Mouse (Mus musculus) gastrocnemius, adult 2 months (tissue): ENCODE data around the gene Slc1a2. TPM values are rescaled to one million over a fixed set of nuclear protein-coding genes. Genes with fewer than 3 reads are reported as not detected.
A peak's percentile ranks its signal among the peaks of the same experiment; 100 is the strongest.

Source experiments
- DNase-seq: peaks from one replicate; pipeline ENCODE4 v3.0.0; 2022
- H3K27ac ChIP-seq: fragments of 200-600 bp; 2 replicates; pipeline ENCODE4 v1.8.1; 2022; ENCODE audit warnings: mild to moderate bottlenecking
- H3K4me3 ChIP-seq: fragments of 200-600 bp; 2 replicates; pipeline ENCODE4 v1.8.1; 2022; ENCODE audit warnings: mild to moderate bottlenecking, moderate library complexity
- CTCF ChIP-seq: fragments of 200-600 bp; IDR thresholded peaks from 2 replicates; pipeline ENCODE4 v1.8.1; 2022; ENCODE audit warnings: antibody characterized with exemption, mild to moderate bottlenecking, moderate library complexity
- intact Hi-C: fragments of 180-260 bp; cut with DNase I; formaldehyde crosslinking; loops from one replicate; pipeline ENCODE4 v1.15.1; 2025
- total RNA-seq, 2 experiments: library from RNA; stranded (reverse); gene quantifications; 2 replicates each; pipeline ENCODE4 v1.2.3; 2021

Slc1a2 gene
- total RNA-seq, 2 experiments from 2014 or later: 0.14 to 0.36 TPM

DNA sequence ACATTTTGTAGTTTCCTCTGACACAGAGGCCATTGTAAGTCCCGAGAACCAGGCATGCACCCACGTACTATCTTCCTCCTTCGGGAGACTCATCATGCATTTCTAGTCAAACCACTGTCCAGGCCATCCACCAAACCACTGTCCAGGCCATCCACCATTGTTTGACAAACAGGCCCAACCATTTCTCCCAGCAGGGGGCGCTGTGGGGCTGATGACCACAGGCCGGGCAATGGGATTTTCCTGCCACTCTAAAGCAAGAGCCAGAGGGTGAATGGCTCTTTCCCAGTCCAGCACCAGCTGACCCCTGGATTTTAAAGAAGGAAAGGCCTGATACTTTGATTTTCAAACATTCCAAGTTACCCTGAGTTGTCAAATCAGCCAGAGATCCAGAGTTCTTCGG, 16.8 kb downstream of the Slc1a2 start:
- DNase-seq: peak; percentile 68
- Histone ChIP-seq H3K4me3 (no peak overlapping the region), H3K27ac (no peak overlapping the region)
- intact Hi-C loops: no loop called here
- peak; percentile 69 for TF ChIP-seq CTCF

DNA sequence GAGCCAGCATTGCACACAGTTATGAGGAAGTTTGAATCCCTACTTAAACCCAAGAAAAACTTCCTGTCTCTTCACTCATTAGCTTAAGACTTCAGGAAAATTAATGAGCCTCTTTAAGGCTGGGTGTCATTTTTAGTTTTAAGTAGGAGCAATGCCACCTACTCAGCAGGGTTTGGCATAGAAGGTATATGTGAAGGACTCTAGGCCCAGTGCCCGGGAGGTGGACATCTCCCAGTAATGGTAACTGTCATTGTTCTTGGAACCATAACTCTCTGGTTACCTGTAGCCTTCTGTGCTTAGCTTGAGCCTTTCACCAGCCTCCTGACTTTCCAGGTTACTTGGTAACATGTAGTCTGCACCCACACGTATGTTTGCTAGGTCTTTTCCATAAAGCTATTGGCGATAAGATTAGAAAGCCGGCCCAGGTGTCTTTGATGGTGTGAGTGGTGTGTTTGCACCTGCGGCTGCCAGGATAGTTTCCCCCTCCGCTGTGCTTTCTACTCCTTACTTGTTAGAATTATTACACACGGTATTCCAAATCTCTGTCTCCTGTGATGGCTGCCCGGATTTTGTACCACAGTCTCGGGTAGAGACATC, 18.4 kb downstream of the Slc1a2 start:
- no peak for DNase-seq
- H3K4me3 ChIP-seq: no peak overlapping the region
- no peak overlapping the region for H3K27ac ChIP-seq
- no peak for TF ChIP-seq CTCF
- intact Hi-C loops: no loop called here

DNA sequence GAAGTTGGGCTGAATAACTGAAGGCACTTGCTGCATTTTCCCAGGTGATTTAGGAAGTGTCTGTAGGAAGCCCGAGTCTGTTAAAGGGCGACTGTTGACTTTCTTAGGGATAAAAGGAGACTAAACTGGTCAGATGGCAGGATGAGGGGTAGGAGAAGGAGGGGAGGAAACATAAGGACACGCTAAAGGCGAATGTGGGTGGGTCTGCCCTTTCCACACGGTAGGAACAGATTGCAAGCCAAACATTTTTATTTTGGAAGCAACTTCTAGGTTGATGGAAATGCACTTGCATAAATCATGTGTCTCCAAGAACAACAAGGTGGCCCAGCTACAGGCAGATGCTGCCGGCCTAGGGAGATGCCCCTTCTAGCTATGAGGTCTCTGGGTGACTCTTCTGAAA, 18.9 kb downstream of the Slc1a2 start:
- no peak for DNase-seq
- intact Hi-C loops: no loop called here
- H3K27ac ChIP-seq: no peak overlapping the region
- H3K4me3 ChIP-seq: no peak overlapping the region
- no peak for TF ChIP-seq CTCF

DNA sequence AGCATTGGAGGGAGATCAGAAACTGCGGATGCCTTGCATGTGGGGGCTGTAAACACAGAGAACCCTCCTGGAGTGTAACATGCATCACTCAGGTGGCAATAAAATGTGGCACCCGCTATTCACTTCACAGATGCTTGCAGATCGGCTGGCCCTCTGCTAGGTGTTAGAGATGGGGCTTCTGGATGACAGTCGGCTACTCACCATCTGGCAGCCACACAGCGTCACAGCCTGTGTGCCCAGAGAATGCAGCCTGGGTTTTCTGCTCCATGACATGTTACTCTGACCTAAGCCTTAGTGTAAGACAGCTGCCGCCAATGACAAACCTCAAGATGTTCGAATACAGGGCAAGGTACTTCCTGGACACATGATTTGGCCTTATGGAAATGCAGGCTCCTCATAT, 22.9 kb downstream of the Slc1a2 start:
- no peak overlapping the region for H3K4me3 ChIP-seq
- TF ChIP-seq CTCF: no peak
- no peak overlapping the region for H3K27ac ChIP-seq
- no peak for DNase-seq
- intact Hi-C loops: loop anchor here (5.0 kb wide), 4 partner anchors 121 to 666 kb away; no protein-coding TSS in a partner anchor

DNA sequence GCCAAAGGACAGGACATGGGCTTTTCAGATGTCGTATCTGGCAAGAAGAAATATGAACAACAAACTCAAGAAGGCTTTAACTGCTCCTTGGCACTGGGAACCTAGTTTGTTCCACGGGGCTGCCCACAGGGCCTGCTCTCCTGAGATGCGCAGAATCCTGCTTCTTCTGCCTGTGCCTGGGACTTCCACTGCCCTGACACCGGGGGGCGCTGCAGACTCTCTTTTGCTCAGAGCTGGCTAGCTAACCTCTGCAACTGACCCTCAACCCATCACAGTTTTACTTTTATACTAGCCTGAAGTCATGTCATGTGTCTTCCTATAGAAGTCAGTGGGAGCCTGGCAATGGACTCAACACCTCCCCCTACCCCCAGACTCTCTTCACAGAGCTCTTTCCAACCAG, 23.7 kb downstream of the Slc1a2 start:
- Histone ChIP-seq H3K4me3 (no peak overlapping the region), H3K27ac (no peak overlapping the region)
- intact Hi-C loops: loop anchor here (2.0 to 5.0 kb wide), 5 partner anchors 120 to 665 kb away; no protein-coding TSS in a partner anchor
- peak; percentile 72 for DNase-seq
- peak; percentile 84 for TF ChIP-seq CTCF

DNA sequence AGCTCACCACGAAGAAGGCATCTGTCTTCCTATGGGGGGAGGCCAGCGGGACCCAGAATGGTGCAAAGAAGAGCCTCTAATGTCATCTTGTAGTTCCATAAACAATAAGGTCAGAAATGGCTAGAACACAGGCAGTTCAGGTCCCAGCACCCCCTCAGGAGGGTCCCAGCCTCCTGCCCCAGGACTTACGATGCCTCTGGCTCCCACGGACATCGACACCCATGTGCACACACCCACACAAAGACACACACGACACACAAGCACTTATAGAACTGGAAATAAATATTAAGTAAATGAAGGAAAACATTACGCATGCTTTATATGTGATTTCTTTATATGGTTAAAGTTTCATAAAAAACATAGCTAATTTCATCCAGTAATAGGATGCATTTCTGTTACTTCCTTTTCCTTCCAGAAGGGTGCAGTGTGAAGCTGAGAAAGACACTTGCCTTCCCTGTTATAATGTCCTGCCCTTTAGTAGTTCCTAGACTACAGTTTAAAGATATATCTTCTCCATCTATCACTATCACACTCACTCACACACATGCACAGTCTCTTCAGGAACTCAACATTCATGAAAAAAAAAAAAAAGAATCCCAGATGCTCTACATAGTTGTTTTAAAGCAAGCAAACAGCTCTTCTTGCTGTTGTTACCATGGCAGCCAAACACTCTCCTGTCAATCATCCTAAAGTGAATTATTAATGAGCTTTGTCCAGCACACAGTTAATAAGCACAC, 27.1 kb downstream of the Slc1a2 start:
- DNase-seq: no peak

DNA sequence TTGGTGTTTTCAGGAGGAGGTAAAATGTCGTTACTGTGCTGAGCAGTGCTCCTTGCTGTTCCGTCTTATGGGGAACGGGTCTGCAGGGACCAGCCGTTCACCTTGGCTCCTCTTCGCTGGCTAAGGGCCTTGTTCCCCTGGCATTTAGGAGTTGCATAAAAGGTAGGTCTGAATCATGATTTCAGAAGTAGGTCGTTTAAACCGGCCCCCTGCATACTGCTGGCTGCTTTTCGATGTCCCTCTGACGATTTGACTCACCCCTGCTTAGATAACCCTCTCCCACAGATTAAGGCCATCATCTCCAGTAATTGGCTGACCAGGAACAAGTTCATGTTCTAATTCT, 27.6 kb downstream of the Slc1a2 start:
- no peak for TF ChIP-seq CTCF
- H3K4me3 ChIP-seq: no peak overlapping the region
- intact Hi-C loops: no loop called here
- no peak overlapping the region for H3K27ac ChIP-seq
- DNase-seq: no peak

More for the DNA sequence above, 27.1 kb downstream of the Slc1a2 start:
- Histone ChIP-seq H3K27ac (no peak overlapping the region), H3K4me3 (no peak overlapping the region)
- intact Hi-C loops: no loop called here
- TF ChIP-seq CTCF: peak; percentile 57

DNA sequence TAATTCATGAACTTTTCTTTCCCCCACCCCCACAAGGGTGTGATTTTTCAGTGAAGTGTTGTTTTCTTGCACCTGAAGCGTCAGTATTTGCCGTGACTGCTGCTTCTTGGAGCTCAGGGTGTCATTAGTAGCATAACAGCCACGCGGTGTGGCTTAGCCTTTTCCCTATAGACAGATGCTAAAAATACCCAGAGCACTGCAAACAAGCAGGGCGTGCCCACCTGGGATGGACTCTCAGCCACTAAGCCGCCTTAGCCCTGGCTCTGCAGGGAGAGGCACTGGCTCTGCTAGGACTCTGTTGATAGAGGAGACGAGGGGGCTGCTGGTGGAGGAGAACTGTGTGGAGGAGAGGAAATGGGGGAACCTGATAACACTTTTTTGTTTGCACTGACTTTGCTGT, 35.1 kb downstream of the Slc1a2 start:
- intact Hi-C loops: no loop called here
- no peak for TF ChIP-seq CTCF
- no peak overlapping the region for H3K27ac ChIP-seq
- H3K4me3 ChIP-seq: no peak overlapping the region
- DNase-seq: no peak

DNA sequence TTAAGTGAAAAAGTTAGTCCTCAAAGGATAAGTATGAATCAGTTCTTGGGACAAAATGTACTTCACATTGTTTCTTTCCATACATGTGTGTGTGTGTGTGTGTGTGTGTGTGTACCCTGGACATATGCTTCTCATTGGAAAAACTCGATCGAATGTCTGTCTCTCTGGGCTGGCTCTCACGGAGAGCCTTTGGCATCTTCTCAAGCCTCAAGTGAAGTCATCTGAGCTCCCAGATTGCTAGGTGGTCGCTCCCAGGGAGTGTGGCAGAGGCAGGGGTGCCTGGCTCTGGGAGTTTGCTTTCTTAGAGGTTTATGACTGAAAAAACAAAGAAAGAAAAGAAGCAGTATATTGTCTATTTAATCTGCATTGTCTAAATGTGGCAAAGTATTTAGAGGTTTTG, 36.3 kb downstream of the Slc1a2 start:
- no peak for DNase-seq
- intact Hi-C loops: no loop called here
- Histone ChIP-seq H3K4me3 (no peak overlapping the region), H3K27ac (no peak overlapping the region)
- TF ChIP-seq CTCF: no peak

DNA sequence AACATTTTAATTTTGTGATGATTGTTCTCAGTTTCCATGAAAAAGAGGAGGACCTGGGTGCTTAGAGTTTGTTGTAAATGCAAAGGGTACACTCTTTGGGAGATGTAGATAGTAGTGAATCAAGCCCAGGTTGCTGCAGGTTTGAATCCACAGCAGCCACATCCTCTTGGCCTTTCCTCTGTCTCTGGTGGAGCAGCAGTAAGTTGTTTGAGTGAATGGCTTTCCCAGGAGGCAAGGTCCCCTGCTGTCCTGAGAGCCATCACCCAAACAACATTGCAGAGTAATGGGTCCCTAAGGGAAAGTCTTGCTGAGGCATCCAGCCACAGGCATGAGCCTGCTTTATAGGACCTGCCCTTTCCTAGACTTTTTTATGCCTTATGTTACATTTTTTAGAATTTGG, 37.1 kb downstream of the Slc1a2 start:
- H3K4me3 ChIP-seq: no peak overlapping the region
- intact Hi-C loops: no loop called here
- no peak for TF ChIP-seq CTCF
- no peak for DNase-seq
- H3K27ac ChIP-seq: no peak overlapping the region

DNA sequence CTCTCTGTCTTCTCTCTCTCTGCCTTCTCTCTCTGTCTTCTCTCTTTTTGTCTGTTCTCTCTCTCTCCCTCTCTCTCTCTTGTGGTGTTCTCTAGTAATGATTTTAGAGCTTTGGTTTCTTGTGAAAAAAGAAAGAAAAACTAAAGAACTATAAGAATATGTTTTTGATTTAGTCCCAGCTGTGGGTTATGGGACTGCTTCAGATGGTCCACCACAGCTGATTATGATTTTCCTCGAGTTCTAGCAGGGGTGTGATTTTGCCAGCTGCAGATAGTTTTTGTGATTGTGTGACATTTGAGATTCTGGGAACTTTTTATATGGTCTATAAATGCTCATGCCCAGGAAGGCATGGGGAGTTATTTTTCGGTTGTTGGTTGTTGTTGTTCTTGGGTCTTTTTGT, 39.3 kb downstream of the Slc1a2 start:
- no peak overlapping the region for H3K4me3 ChIP-seq
- DNase-seq: no peak
- H3K27ac ChIP-seq: no peak overlapping the region
- no peak for TF ChIP-seq CTCF
- intact Hi-C loops: no loop called here

DNA sequence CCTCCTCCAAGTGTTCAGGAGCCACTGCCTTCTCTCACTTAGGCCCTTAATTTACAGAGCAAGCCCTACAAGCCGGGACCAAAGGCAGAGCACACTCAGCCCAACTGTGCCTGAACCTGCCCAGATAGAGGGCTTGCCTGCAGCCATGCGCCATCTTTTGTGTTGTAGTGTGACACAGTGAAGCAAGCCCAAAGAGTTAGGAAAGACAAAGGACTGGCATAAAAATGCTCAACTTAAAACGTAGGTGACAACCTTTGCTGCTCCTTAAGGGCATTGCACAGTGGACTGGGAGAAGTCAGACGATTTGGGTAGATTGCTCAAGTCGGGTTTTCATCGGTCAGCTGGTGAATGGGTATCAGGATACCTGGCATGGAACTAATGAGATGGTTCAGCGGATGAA, 41.5 kb downstream of the Slc1a2 start:
- Histone ChIP-seq H3K27ac (no peak overlapping the region), H3K4me3 (no peak overlapping the region)
- TF ChIP-seq CTCF: no peak
- DNase-seq: no peak
- intact Hi-C loops: no loop called here

DNA sequence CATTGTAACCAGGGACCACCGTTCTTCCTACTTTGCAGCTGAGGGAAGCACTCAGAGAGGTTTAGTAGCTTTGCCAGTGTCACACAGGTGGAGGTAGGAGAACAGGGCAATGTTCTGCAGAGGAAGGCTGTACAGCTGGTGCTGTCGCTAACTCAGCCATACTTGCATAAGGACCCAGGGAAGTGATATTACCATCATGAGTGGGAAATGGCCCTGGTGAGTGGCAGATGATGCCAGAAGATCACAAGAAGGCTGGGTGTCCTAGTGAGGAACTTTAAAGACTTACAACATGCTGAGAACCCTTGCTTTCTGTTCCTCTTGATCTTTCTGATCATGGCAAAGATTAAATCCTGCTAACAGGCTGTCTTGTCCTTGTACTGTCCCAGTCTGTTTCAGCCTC, 42.2 kb downstream of the Slc1a2 start:
- TF ChIP-seq CTCF: no peak
- intact Hi-C loops: no loop called here
- no peak for DNase-seq
- Histone ChIP-seq H3K27ac (no peak overlapping the region), H3K4me3 (no peak overlapping the region)

DNA sequence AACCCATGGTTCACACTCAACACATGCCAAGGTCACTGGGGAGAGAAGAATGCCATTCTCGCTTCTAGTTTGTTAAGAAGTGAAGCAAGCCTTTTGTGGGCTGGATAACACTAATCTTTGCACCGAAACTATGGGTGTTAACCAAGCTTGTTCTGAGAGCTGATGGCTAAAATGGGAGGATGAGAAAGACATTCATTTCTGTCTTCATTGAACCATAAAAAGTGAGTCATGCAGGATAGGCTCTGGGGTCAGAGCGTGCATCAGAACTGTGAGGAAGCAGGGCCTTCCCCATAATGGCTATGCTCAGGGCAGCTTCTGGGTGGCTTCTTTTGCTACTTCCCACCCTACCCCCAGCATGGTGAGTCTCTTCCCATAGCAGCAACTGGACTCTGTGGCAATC, 42.9 kb downstream of the Slc1a2 start:
- intact Hi-C loops: no loop called here
- no peak for DNase-seq
- no peak overlapping the region for H3K4me3 ChIP-seq
- H3K27ac ChIP-seq: no peak overlapping the region
- TF ChIP-seq CTCF: no peak
